Mouse (Mus musculus): ENCODE measurements at regions not wholly inside any gene's neighbourhood (a gene's known extent, or its start where the extent isn't known, plus 50 kb on each side); places are given as distances from the start of the nearest gene placed in this dataset.

DNA sequence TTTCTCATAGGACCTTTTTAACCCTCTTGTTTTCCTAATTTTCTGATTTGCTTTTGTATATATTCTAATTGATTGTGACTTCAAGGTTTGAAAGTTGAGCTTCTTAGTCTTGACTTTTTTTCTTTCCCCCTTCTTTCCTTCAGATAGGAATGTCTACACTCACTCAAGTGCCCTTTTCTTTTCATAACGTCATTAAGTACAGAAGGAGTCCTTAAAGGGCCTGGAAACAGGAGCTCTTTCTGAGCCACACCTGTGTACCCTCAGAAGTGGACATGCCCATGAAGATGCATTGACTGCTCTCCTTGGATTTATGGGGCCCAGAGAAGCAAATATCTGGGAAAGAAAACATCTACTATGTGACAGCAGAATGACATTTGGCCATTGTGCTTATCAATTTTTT lies 2141.0 kb downstream of the 9330182O14Rik start:
- no peaks in the 10 kb centered on the region for H3K27me3 ChIP-seq (ENCODE audit: insufficient read depth, low read length)
- no peak overlapping the region for H3K27ac ChIP-seq (ENCODE audit: low read depth)
- H3K9me3 ChIP-seq (ENCODE audit: low read length): no peaks in the 10 kb centered on the region
- no peak for ATAC-seq
- no peaks in the 10 kb centered on the region for H3K4me1 ChIP-seq (ENCODE audit: insufficient read depth)
- TF ChIP-seq CTCF (IDR thresholded peaks at IDR 0.05; ENCODE audit: low read depth): no peak
- TF ChIP-seq EP300 (IDR thresholded peaks at IDR 0.05; ENCODE audit: low read depth): no peak
- H3K4me2 ChIP-seq (ENCODE audit: low read depth, low read length): no peak overlapping the region
- no peak overlapping the region for H3K4me3 ChIP-seq (ENCODE audit: low read depth, low read length)
- no peak overlapping the region for H3K9ac ChIP-seq (replicated peaks)
- no peaks in the 10 kb centered on the region for H3K36me3 ChIP-seq (replicated peaks; ENCODE audit: insufficient read depth, low read length)
- DNase-seq: no peak
- WGBS (ENCODE audit: insufficient replicate concordance): 63% methylated on average over 1 of the region's 1 CpGs

DNA sequence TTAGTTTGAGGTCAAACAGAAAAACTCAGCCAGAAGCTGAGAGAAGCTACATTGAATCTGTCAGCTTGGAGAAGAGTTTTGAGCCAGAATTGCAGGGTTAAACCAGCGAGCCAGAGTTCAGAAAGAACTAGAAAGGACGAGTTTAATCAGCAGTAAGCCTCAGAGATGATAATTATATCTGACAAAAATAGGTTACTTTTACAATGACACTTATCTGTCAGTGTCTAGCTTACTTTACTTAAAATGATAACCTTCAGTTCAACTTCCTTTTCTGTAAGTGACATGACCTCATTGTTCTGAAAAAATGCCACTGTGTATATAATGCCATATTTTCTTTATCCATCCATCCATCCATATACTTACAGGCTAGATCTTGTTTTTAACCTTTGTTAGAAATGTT lies 2143.1 kb downstream of the 9330182O14Rik start:
- ATAC-seq (no peak), DNase-seq (no peak)
- no peaks in the 10 kb centered on the region for H3K36me3 ChIP-seq (replicated peaks; ENCODE audit: insufficient read depth, low read length)
- no peak overlapping the region for H3K4me2 ChIP-seq (ENCODE audit: low read depth, low read length)
- no peaks in the 10 kb centered on the region for H3K4me1 ChIP-seq (ENCODE audit: insufficient read depth)
- H3K27me3 ChIP-seq (ENCODE audit: insufficient read depth, low read length): no peaks in the 10 kb centered on the region
- H3K27ac ChIP-seq (ENCODE audit: low read depth): no peak overlapping the region
- no peak overlapping the region for H3K9ac ChIP-seq (replicated peaks)
- WGBS (ENCODE audit: insufficient replicate concordance): 68% methylated on average over 2 of the region's 2 CpGs
- TF ChIP-seq CTCF (IDR thresholded peaks at IDR 0.05; ENCODE audit: low read depth): no peak
- TF ChIP-seq EP300 (IDR thresholded peaks at IDR 0.05; ENCODE audit: low read depth): no peak
- H3K4me3 ChIP-seq (ENCODE audit: low read depth, low read length): no peak overlapping the region
- H3K9me3 ChIP-seq (ENCODE audit: low read length): no peaks in the 10 kb centered on the region

DNA sequence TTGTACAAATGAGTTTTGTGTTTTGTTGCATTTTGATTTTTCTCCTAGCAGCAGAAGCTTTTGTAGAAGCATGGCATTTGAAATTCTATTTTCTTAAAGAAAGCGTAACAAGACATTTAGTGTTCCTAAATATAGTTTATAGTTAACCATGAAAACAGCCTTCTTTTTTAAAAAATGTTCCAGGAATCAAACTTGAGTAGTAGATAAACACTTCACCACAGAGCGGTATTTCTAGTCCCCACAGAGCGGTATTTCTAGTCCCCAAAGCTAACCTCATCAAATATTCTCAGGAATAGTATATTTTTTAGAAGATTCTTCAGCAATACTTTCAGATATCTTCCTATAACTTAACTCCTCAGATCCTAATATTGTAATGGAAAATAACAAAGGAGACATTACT lies 2146.6 kb downstream of the 9330182O14Rik start:
- no peak for ATAC-seq
- WGBS (ENCODE audit: insufficient replicate concordance): 83% methylated on average over 3 of the region's 3 CpGs

DNA sequence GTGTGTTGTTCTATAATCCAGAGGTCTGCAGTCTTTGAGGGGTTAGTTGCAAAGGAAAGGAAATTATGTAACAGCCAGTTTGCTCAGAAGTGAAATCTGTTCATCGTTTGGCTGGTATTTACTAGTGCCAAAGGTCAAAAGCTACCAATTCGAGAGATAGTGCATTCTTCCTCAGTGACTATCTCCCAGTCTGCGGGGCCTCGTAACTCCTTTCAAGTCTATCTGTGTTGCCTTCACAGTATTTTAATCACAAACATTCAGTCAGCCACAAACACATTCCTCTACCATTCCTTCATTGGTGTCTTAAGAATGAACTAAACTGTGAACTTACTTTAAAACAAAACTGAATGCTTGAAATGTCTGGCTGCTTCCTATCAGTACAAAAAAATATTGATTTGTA lies 2162.2 kb downstream of the 9330182O14Rik start:
- Histone ChIP-seq H3K4me3 (ENCODE audit: low read depth, low read length) (no peak overlapping the region), H3K9me3 (ENCODE audit: low read length) (no peaks in the 10 kb centered on the region), H3K4me1 (ENCODE audit: insufficient read depth) (no peaks in the 10 kb centered on the region; the same call in 1 of the 2 replicates), H3K36me3 (replicated peaks; ENCODE audit: insufficient read depth, low read length) (no peaks in the 10 kb centered on the region), H3K4me2 (ENCODE audit: low read depth, low read length) (no peak overlapping the region), H3K9ac (replicated peaks) (no peak overlapping the region), H3K27me3 (ENCODE audit: insufficient read depth, low read length) (no peaks in the 10 kb centered on the region), H3K27ac (ENCODE audit: low read depth) (no peak overlapping the region)
- no peak for ATAC-seq
- no peak for DNase-seq
- TF ChIP-seq CTCF (IDR thresholded peaks at IDR 0.05; ENCODE audit: low read depth): no peak
- TF ChIP-seq EP300 (IDR thresholded peaks at IDR 0.05; ENCODE audit: low read depth): no peak
- 31% methylated on average over 4 of the region's 4 CpGs for WGBS (ENCODE audit: insufficient replicate concordance)

More for the DNA sequence above, 2146.6 kb downstream of the 9330182O14Rik start:
- Histone ChIP-seq H3K4me1 (ENCODE audit: insufficient read depth) (no peaks in the 10 kb centered on the region), H3K4me2 (ENCODE audit: low read depth, low read length) (no peak overlapping the region), H3K4me3 (ENCODE audit: low read depth, low read length) (no peak overlapping the region), H3K27ac (ENCODE audit: low read depth) (no peak overlapping the region), H3K9ac (replicated peaks) (no peak overlapping the region), H3K36me3 (replicated peaks; ENCODE audit: insufficient read depth, low read length) (no peaks in the 10 kb centered on the region), H3K9me3 (ENCODE audit: low read length) (no peaks in the 10 kb centered on the region), H3K27me3 (ENCODE audit: insufficient read depth, low read length) (no peaks in the 10 kb centered on the region)
- TF ChIP-seq CTCF (IDR thresholded peaks at IDR 0.05; ENCODE audit: low read depth) (no peak), EP300 (IDR thresholded peaks at IDR 0.05; ENCODE audit: low read depth) (no peak)
- no peak for DNase-seq

DNA sequence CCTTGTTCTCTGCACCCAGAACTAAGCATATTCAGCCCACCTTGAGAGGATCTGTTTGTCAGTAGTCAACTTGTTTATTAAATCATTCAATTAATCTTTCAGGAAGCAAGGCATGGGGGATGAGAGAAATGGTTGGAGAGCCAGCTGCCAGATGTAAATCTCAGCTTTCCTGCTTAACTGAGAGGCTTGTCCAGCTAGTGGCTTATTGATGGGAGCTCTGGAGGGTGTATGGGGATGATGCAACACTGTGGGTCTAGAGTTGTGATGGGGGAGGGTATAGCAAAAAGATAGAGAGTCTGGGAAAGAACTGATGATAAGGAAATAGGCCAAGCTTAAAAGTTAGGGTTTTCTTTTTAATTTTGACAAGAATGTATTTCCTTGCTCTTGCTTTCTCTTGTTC lies 2163.3 kb downstream of the 9330182O14Rik start:
- Histone ChIP-seq H3K27me3 (ENCODE audit: insufficient read depth, low read length) (no peaks in the 10 kb centered on the region), H3K36me3 (replicated peaks; ENCODE audit: insufficient read depth, low read length) (no peaks in the 10 kb centered on the region), H3K4me1 (ENCODE audit: insufficient read depth) (no peaks in the 10 kb centered on the region; the same call in 1 of the 2 replicates), H3K9ac (replicated peaks) (no peak overlapping the region), H3K4me3 (ENCODE audit: low read depth, low read length) (no peak overlapping the region), H3K27ac (ENCODE audit: low read depth) (no peak overlapping the region), H3K9me3 (ENCODE audit: low read length) (no peaks in the 10 kb centered on the region), H3K4me2 (ENCODE audit: low read depth, low read length) (no peak overlapping the region)
- ATAC-seq (no peak), DNase-seq (no peak)
- TF ChIP-seq EP300 (IDR thresholded peaks at IDR 0.05; ENCODE audit: low read depth) (no peak), CTCF (IDR thresholded peaks at IDR 0.05; ENCODE audit: low read depth) (no peak)

DNA sequence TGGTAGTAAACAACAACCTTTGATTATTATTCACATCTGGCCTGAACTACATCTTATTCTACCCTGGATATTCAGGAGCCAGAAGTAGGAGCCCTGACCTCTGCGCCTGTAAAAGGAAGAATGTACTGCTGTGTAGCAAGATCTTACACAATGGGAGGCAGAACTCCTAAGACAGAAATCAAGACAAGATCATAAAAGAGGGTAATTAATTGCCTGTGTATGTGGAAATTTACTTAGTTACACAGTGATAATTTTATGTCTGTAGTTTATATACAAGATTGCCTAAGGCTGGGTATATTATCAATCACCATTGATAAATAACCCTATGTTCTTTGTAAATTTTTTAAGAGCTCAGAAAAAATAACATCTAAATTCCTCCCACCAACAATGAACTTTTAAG lies 2167.8 kb downstream of the 9330182O14Rik start:
- no peak for ATAC-seq

DNA sequence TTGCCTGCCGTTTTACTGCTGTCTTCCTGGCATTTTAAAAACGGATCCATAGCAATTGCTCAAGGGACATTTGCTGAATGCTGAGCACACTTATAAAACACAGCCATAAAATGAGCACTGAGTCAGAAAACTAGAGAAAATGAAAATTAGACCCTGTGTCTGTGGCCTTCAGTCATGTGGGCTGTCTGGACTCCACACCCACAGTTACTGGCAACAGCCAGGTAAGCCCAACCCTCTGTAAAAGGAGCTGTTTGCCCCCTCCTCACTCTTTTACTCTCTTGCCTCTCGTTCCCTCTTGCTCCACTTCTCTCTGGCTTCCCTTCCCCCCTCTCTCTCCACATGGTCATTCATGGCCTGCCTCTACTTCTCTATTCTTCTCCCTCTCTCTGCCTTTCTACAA lies 2169.9 kb downstream of the 9330182O14Rik start:
- no peak for DNase-seq
- H3K9ac ChIP-seq (replicated peaks): no peak overlapping the region
- no peaks in the 10 kb centered on the region for H3K36me3 ChIP-seq (replicated peaks; ENCODE audit: insufficient read depth, low read length)
- WGBS (ENCODE audit: insufficient replicate concordance): 75% methylated on average over 3 of the region's 3 CpGs
- no peak for ATAC-seq
- H3K27ac ChIP-seq (ENCODE audit: low read depth): no peak overlapping the region
- no peaks in the 10 kb centered on the region for H3K4me1 ChIP-seq (ENCODE audit: insufficient read depth)
- no peak overlapping the region for H3K4me3 ChIP-seq (ENCODE audit: low read depth, low read length)
- TF ChIP-seq CTCF (IDR thresholded peaks at IDR 0.05; ENCODE audit: low read depth) (no peak), EP300 (IDR thresholded peaks at IDR 0.05; ENCODE audit: low read depth) (no peak)
- H3K27me3 ChIP-seq (ENCODE audit: insufficient read depth, low read length): no peaks in the 10 kb centered on the region
- no peaks in the 10 kb centered on the region for H3K9me3 ChIP-seq (ENCODE audit: low read length)
- H3K4me2 ChIP-seq (ENCODE audit: low read depth, low read length): no peak overlapping the region

More for the DNA sequence above, 2167.8 kb downstream of the 9330182O14Rik start:
- 79% methylated on average over 1 of the region's 1 CpGs for WGBS (ENCODE audit: insufficient replicate concordance)
- H3K9me3 ChIP-seq (ENCODE audit: low read length): no peaks in the 10 kb centered on the region
- no peaks in the 10 kb centered on the region; the same call in 1 of the 2 replicates for H3K4me1 ChIP-seq (ENCODE audit: insufficient read depth)
- no peak overlapping the region for H3K4me3 ChIP-seq (ENCODE audit: low read depth, low read length)
- H3K36me3 ChIP-seq (replicated peaks; ENCODE audit: insufficient read depth, low read length): no peaks in the 10 kb centered on the region
- no peak overlapping the region for H3K9ac ChIP-seq (replicated peaks)
- no peaks in the 10 kb centered on the region for H3K27me3 ChIP-seq (ENCODE audit: insufficient read depth, low read length)
- no peak overlapping the region for H3K4me2 ChIP-seq (ENCODE audit: low read depth, low read length)
- H3K27ac ChIP-seq (ENCODE audit: low read depth): no peak overlapping the region
- no peak for TF ChIP-seq EP300 (IDR thresholded peaks at IDR 0.05; ENCODE audit: low read depth)
- TF ChIP-seq CTCF (IDR thresholded peaks at IDR 0.05; ENCODE audit: low read depth): no peak
- DNase-seq: no peak

All from liver, postnatal 0 days (tissue).